Mouse (Mus musculus) C2C12 (cell line): ENCODE data around the gene Syn3. TPM values are rescaled to one million over a fixed set of nuclear protein-coding genes. Genes with fewer than 3 reads are reported as not detected.

Experiments
- H3K27me3 ChIP-seq: one replicate; pipeline ENCODE4 v1.6.1; 2011; ENCODE audit not compliant: control insufficient read depth, insufficient read depth, insufficient read length
- H3K36me3 ChIP-seq: one replicate; pipeline ENCODE4 v1.6.1; 2011; ENCODE audit not compliant: control insufficient read depth, insufficient read depth
- H3K4me3 ChIP-seq: one replicate; pipeline ENCODE4 v1.5.1; 2011; ENCODE audit warnings: mild to moderate bottlenecking, control low read depth; ENCODE audit not compliant: poor library complexity, insufficient read depth, severe bottlenecking
- H3K79me2 ChIP-seq: one replicate; pipeline ENCODE4 v1.6.1; 2011; ENCODE audit not compliant: control insufficient read depth, insufficient read depth
- H3K79me3 ChIP-seq: one replicate; pipeline ENCODE4 v1.6.1; 2011; ENCODE audit warnings: low read depth, control low read depth
- H3ac ChIP-seq: one replicate; pipeline ENCODE3; 2011; ENCODE audit warnings: low read depth; ENCODE audit not compliant: control insufficient read depth, insufficient read length
- CEBPB ChIP-seq: IDR thresholded peaks from one replicate; pipeline ENCODE4 v1.6.1; 2011; ENCODE audit warnings: low read depth, mild to moderate bottlenecking, control low read depth, moderate library complexity
- CTCF ChIP-seq: IDR thresholded peaks from one replicate; pipeline ENCODE4 v1.5.1; 2011; ENCODE audit not compliant: control insufficient read depth, insufficient read depth, insufficient read length
- FOSL1 ChIP-seq: IDR thresholded peaks from one replicate; pipeline ENCODE4 v1.8.0; 2011; ENCODE audit warnings: mild to moderate bottlenecking, low read length; ENCODE audit not compliant: poor library complexity, insufficient read depth, severe bottlenecking
- MAX ChIP-seq: IDR thresholded peaks from one replicate; pipeline ENCODE4 v1.6.1; 2011; ENCODE audit warnings: mild to moderate bottlenecking, control low read depth
- MYOD1 ChIP-seq: IDR thresholded peaks from one replicate; pipeline ENCODE4 v1.6.1; 2011; ENCODE audit warnings: low read depth; ENCODE audit not compliant: control insufficient read depth, insufficient read length
- MYOG ChIP-seq: IDR thresholded peaks from one replicate; pipeline ENCODE4 v1.6.1; 2011; ENCODE audit not compliant: control insufficient read depth, insufficient read length; ENCODE audit errors: extremely low read depth
- USF1 ChIP-seq: IDR thresholded peaks from one replicate; pipeline ENCODE4 v1.6.1; 2011; ENCODE audit warnings: low read depth, mild to moderate bottlenecking, control low read depth, moderate library complexity
- polyA plus RNA-seq: library from polyadenylated mRNA; unstranded; fragments of >200 nt; fragmentation: generic; extraction: Trizol; gene quantifications from one replicate; pipeline ENCODE4 v1.2.1, GENCODE M21; 2012; ENCODE audit warnings: missing spikeins

Gene Syn3
- polyA plus RNA-seq, 1 experiment, result 0.20 TPM

- Histone ChIP-seq H3K79me2 (peaks cover 69% of the 10 kb centered on the region), H3K79me3 (peaks cover 14% of the 10 kb centered on the region), H3K4me3 (no peak overlapping the region), H3K27me3 (no peaks in the 10 kb centered on the region), H3K36me3 (peaks cover 70% of the 10 kb centered on the region), H3ac (no peak overlapping the region)
- TF ChIP-seq CTCF (no peak), FOSL1 (peak; percentile 54), CEBPB (peak; percentile 67)
Observed at GRCm38 (mm10) chr10:86339649-86340379, 158.9 kb downstream of the Syn3 start.

- no peaks in the 10 kb centered on the region for H3K27me3 ChIP-seq
- TF ChIP-seq CTCF (no peak), CEBPB (no peak), USF1 (no peak), MYOG (no peak), MYOD1 (no peak), MAX (no peak), FOSL1 (no peak)
- peaks cover 76% of the 10 kb centered on the region for H3K79me2 ChIP-seq
- H3K79me3 ChIP-seq, result peaks cover 15% of the 10 kb centered on the region
- no peak overlapping the region for H3K4me3 ChIP-seq
- H3K36me3 ChIP-seq, result peaks cover 63% of the 10 kb centered on the region
- no peak overlapping the region for H3ac ChIP-seq
Observed at GRCm38 (mm10) chr10:86339121-86339520, 159.6 kb downstream of the Syn3 start.

- Histone ChIP-seq H3K79me2 (peaks cover 85% of the 10 kb centered on the region), H3K4me3 (no peak overlapping the region), H3K27me3 (no peaks in the 10 kb centered on the region), H3K36me3 (peaks cover 58% of the 10 kb centered on the region), H3ac (no peak overlapping the region), H3K79me3 (peaks cover 15% of the 10 kb centered on the region)
- no peak for TF ChIP-seq CEBPB
- TF ChIP-seq USF1, result no peak
- no peak for TF ChIP-seq MYOG
- no peak for TF ChIP-seq CTCF
- no peak for TF ChIP-seq MAX
- no peak for TF ChIP-seq MYOD1
Observed at GRCm38 (mm10) chr10:86338121-86338715, 160.5 kb downstream of the Syn3 start.

GRCm38 (mm10) chr10:86337239-86337638 is 161.5 kb downstream of the Syn3 start:
- no peaks in the 10 kb centered on the region for H3K27me3 ChIP-seq
- H3K79me2 ChIP-seq, result peaks cover 85% of the 10 kb centered on the region

GRCm38 (mm10) chr10:86336506-86336905 is 162.2 kb downstream of the Syn3 start:
- Histone ChIP-seq H3K79me3 (peaks cover 15% of the 10 kb centered on the region), H3K4me3 (no peak overlapping the region), H3K36me3 (peaks cover 42% of the 10 kb centered on the region), H3K79me2 (peaks cover 85% of the 10 kb centered on the region), H3ac (no peak overlapping the region), H3K27me3 (no peaks in the 10 kb centered on the region)
- TF ChIP-seq CTCF (no peak), USF1 (no peak), MYOD1 (no peak), CEBPB (no peak), MYOG (no peak)

More at GRCm38 (mm10) chr10:86337239-86337638, 161.5 kb downstream of the Syn3 start:
- peaks cover 48% of the 10 kb centered on the region for H3K36me3 ChIP-seq
- peaks cover 15% of the 10 kb centered on the region for H3K79me3 ChIP-seq
- H3K4me3 ChIP-seq, result no peak overlapping the region
- no peak overlapping the region for H3ac ChIP-seq
- TF ChIP-seq CEBPB (no peak), USF1 (no peak), FOSL1 (no peak), MYOD1 (no peak), MAX (no peak), MYOG (no peak), CTCF (no peak)

- no peak overlapping the region for H3K4me3 ChIP-seq
- H3ac ChIP-seq, result no peak overlapping the region
- no peaks in the 10 kb centered on the region for H3K27me3 ChIP-seq
- H3K36me3 ChIP-seq, result peaks cover 36% of the 10 kb centered on the region
- TF ChIP-seq MYOG (no peak), USF1 (no peak), CEBPB (no peak), CTCF (no peak), MYOD1 (no peak), MAX (no peak), FOSL1 (no peak)
- peaks cover 15% of the 10 kb centered on the region for H3K79me3 ChIP-seq
- peaks cover 84% of the 10 kb centered on the region for H3K79me2 ChIP-seq
Observed at GRCm38 (mm10) chr10:86334581-86334980, 164.1 kb downstream of the Syn3 start.
